Mouse (Mus musculus) MEL (cell line): ENCODE measurements around the gene Cybc1. TPM values are rescaled to one million over a fixed set of nuclear protein-coding genes. Genes with fewer than 3 reads are reported as not detected.

Experiments used
- DNase-seq: peaks from one replicate; pipeline ENCODE4 v3.0.0; 2011; ENCODE audit warnings: low read depth, low spot score
- H3K27ac ChIP-seq: 2 replicates; pipeline ENCODE4 v1.5.1; 2012; ENCODE audit warnings: low read depth, mild to moderate bottlenecking, control low read depth, low read length, moderate library complexity; ENCODE audit not compliant: control insufficient read depth
- H3K27me3 ChIP-seq, 2 experiments: fragments of 150-350 bp in 1 of 2; sonication (generic) in 1 of 2; 2 replicates each; pipeline ENCODE4 v1.6.1; 2012; ENCODE audit warnings: low read length in 2 of 2, mild to moderate bottlenecking in 2 of 2, improper control_type of control experiment in 1 of 2, moderate library complexity in 1 of 2; ENCODE audit not compliant: insufficient read depth in 2 of 2, control insufficient read depth in 1 of 2
- H3K36me3 ChIP-seq, 2 experiments: 2 replicates each; pipeline ENCODE4 v1.6.1; 2012 to 2014; ENCODE audit warnings: low read length in 2 of 2, improper control_type of control experiment in 1 of 2, inconsistent platforms in 1 of 2, mild to moderate bottlenecking in 1 of 2; ENCODE audit not compliant: insufficient read depth in 2 of 2, control insufficient read depth in 1 of 2
- H3K4me1 ChIP-seq, 2 experiments: fragments of 150-350 bp in 1 of 2; sonication (generic) in 1 of 2; 2 replicates each; pipeline ENCODE4 v1.6.1; 2012; ENCODE audit warnings: low read length in 2 of 2, improper control_type of control experiment in 1 of 2, mild to moderate bottlenecking in 1 of 2; ENCODE audit not compliant: insufficient read depth in 2 of 2, control insufficient read depth in 1 of 2
- H3K4me3 ChIP-seq, 2 experiments: fragments of 150-350 bp in 1 of 2; sonication (generic) in 1 of 2; 2 replicates each; pipeline ENCODE4 v1.5.1; 2012; ENCODE audit warnings: low read depth in 2 of 2, low read length in 2 of 2, mild to moderate bottlenecking in 2 of 2, moderate library complexity in 2 of 2, control low read depth in 1 of 2, improper control_type of control experiment in 1 of 2; ENCODE audit not compliant: control insufficient read depth in 1 of 2, insufficient read depth in 1 of 2
- H3K79me2 ChIP-seq: 2 replicates; pipeline ENCODE4 v1.6.1; 2012; ENCODE audit warnings: mild to moderate bottlenecking, low read length, moderate library complexity; ENCODE audit not compliant: control insufficient read depth, poor library complexity, insufficient read depth
- H3K9ac ChIP-seq: 2 replicates; pipeline ENCODE4 v1.6.1; 2012; ENCODE audit warnings: low read depth, mild to moderate bottlenecking, control low read depth, low read length, moderate library complexity; ENCODE audit not compliant: control insufficient read depth, poor library complexity, severe bottlenecking
- H3K9me3 ChIP-seq: fragments of 150-350 bp; sonication (generic); replicated peaks from 2 replicates; pipeline ENCODE4 v1.6.1; 2012; ENCODE audit warnings: mild to moderate bottlenecking, low read length, improper control_type of control experiment, moderate library complexity; ENCODE audit not compliant: insufficient read depth
- BHLHE40 ChIP-seq: IDR thresholded peaks from 2 replicates; pipeline ENCODE4 v1.6.1; 2012; ENCODE audit warnings: low read depth, mild to moderate bottlenecking, inconsistent platforms, low read length, improper control_type of control experiment, borderline replicate concordance
- CHD2 ChIP-seq: IDR thresholded peaks from 2 replicates; pipeline ENCODE4 v1.6.1; 2011; ENCODE audit warnings: low read length, improper control_type of control experiment
- CTCF ChIP-seq, 3 experiments: IDR thresholded peaks in 2 of 3; conservative IDR thresholded peaks in 1 of 3; 2 replicates each; pipeline ENCODE4 v1.5.1; 2011 to 2012; ENCODE audit warnings: low read length in 3 of 3, low read depth in 2 of 3, mild to moderate bottlenecking in 2 of 3, improper control_type of control experiment in 1 of 3, inconsistent platforms in 1 of 3, mixed read lengths in 1 of 3, moderate library complexity in 1 of 3; ENCODE audit not compliant: control insufficient read depth in 1 of 3, insufficient read depth in 1 of 3, poor library complexity in 1 of 3, severe bottlenecking in 1 of 3
- ELF1 ChIP-seq: IDR thresholded peaks from 2 replicates; pipeline ENCODE4 v1.6.1; 2014; ENCODE audit warnings: low read depth, mild to moderate bottlenecking, inconsistent platforms, low read length, improper control_type of control experiment, moderate library complexity
- EP300 ChIP-seq, 2 experiments: IDR thresholded peaks; 2 replicates each; pipeline ENCODE4 v1.6.1; 2011; ENCODE audit warnings: improper control_type of control experiment in 2 of 2, low read length in 2 of 2, low read depth in 1 of 2, mild to moderate bottlenecking in 1 of 2
- GATA1 ChIP-seq: IDR thresholded peaks from 2 replicates; pipeline ENCODE4 v1.6.1; 2011; ENCODE audit warnings: low read depth, low read length, improper control_type of control experiment
- HCFC1 ChIP-seq: IDR thresholded peaks from 2 replicates; pipeline ENCODE4 v1.6.1; 2012; ENCODE audit warnings: low read depth, mild to moderate bottlenecking, inconsistent platforms, low read length, improper control_type of control experiment, moderate library complexity
- KAT2A ChIP-seq: conservative IDR thresholded peaks from 2 replicates; pipeline ENCODE4 v1.6.1; 2012; ENCODE audit warnings: low read depth, low read length, improper control_type of control experiment, inconsistent platforms
- MAFK ChIP-seq: IDR thresholded peaks from 2 replicates; pipeline ENCODE4 v1.6.1; 2011; ENCODE audit warnings: low read depth, mild to moderate bottlenecking, low read length, improper control_type of control experiment, borderline replicate concordance
- MAX ChIP-seq: IDR thresholded peaks from 2 replicates; pipeline ENCODE4 v1.6.1; 2011; ENCODE audit warnings: low read length, improper control_type of control experiment
- MAZ ChIP-seq: IDR thresholded peaks from 2 replicates; pipeline ENCODE4 v1.6.1; 2012; ENCODE audit warnings: low read depth, mild to moderate bottlenecking, inconsistent platforms, low read length, improper control_type of control experiment
- MEF2A ChIP-seq: IDR thresholded peaks from 2 replicates; pipeline ENCODE4 v1.6.1; 2014; ENCODE audit warnings: low read depth, mild to moderate bottlenecking, inconsistent platforms, low read length, improper control_type of control experiment; ENCODE audit not compliant: poor library complexity, insufficient replicate concordance, severe bottlenecking; ENCODE audit errors: extremely low read depth
- MXI1 ChIP-seq: IDR thresholded peaks from 2 replicates; pipeline ENCODE4 v1.6.1; 2011; ENCODE audit warnings: mild to moderate bottlenecking, low read depth, low read length, improper control_type of control experiment
- MYC ChIP-seq: IDR thresholded peaks from 2 replicates; pipeline ENCODE4 v1.6.1; 2011; ENCODE audit warnings: low read depth, mild to moderate bottlenecking, low read length, improper control_type of control experiment, moderate library complexity
- NELFE ChIP-seq: IDR thresholded peaks from 2 replicates; pipeline ENCODE4 v1.6.1; 2011; ENCODE audit warnings: low read depth, low read length, improper control_type of control experiment
- NRF1 ChIP-seq: IDR thresholded peaks from 2 replicates; pipeline ENCODE4 v1.6.1; 2014; ENCODE audit warnings: low read depth, mild to moderate bottlenecking, inconsistent platforms, low read length, improper control_type of control experiment, moderate library complexity; ENCODE audit not compliant: poor library complexity, insufficient read depth, severe bottlenecking
- POLR2A ChIP-seq, 2 experiments: IDR thresholded peaks; 2 replicates each; pipeline ENCODE4 v1.6.1; 2011 to 2012; ENCODE audit warnings: low read length in 2 of 2, mild to moderate bottlenecking in 2 of 2, control low read depth in 1 of 2, improper control_type of control experiment in 1 of 2, low read depth in 1 of 2, moderate library complexity in 1 of 2; ENCODE audit not compliant: control insufficient read depth in 1 of 2, insufficient read depth in 1 of 2, poor library complexity in 1 of 2
- POLR2AphosphoS2 ChIP-seq: IDR thresholded peaks from 2 replicates; pipeline ENCODE4 v1.6.1; 2011; ENCODE audit warnings: low read length, improper control_type of control experiment
- POLR2AphosphoS5 ChIP-seq: IDR thresholded peaks from 2 replicates; pipeline ENCODE4 v1.6.1; 2012; ENCODE audit warnings: low read depth, borderline replicate concordance, mild to moderate bottlenecking, inconsistent platforms, low read length, moderate library complexity, mixed read lengths
- RCOR1 ChIP-seq: IDR thresholded peaks from 2 replicates; pipeline ENCODE4 v1.6.1; 2012; ENCODE audit warnings: low read depth, mild to moderate bottlenecking, inconsistent platforms, low read length, improper control_type of control experiment
- SIN3A ChIP-seq: IDR thresholded peaks from 2 replicates; pipeline ENCODE4 v1.6.1; 2012; ENCODE audit warnings: low read length, improper control_type of control experiment, inconsistent platforms
- SMC3 ChIP-seq: IDR thresholded peaks from 2 replicates; pipeline ENCODE4 v1.6.1; 2011; ENCODE audit warnings: low read depth, low read length, improper control_type of control experiment
- TAL1 ChIP-seq: IDR thresholded peaks from 2 replicates; pipeline ENCODE4 v1.6.1; 2012; ENCODE audit warnings: mild to moderate bottlenecking, inconsistent platforms, low read length, moderate library complexity, mixed read lengths
- TBP ChIP-seq: IDR thresholded peaks from 2 replicates; pipeline ENCODE4 v1.8.0; 2011; ENCODE audit warnings: low read depth, low read length, improper control_type of control experiment
- TCF12 ChIP-seq: IDR thresholded peaks from 2 replicates; pipeline ENCODE4 v1.6.1; 2014; ENCODE audit warnings: low read depth, mild to moderate bottlenecking, inconsistent platforms, low read length, improper control_type of control experiment, moderate library complexity
- USF1 ChIP-seq: IDR thresholded peaks from 2 replicates; pipeline ENCODE4 v1.6.1; 2014; ENCODE audit warnings: low read depth, mild to moderate bottlenecking, inconsistent platforms, low read length, improper control_type of control experiment, moderate library complexity
- ZC3H11A ChIP-seq: IDR thresholded peaks from 2 replicates; pipeline ENCODE4 v1.6.1; 2012; ENCODE audit warnings: low read depth, mild to moderate bottlenecking, inconsistent platforms, low read length, improper control_type of control experiment
- ZKSCAN1 ChIP-seq: IDR thresholded peaks from 2 replicates; pipeline ENCODE4 v1.6.1; 2012; ENCODE audit warnings: low read depth, mild to moderate bottlenecking, inconsistent platforms, low read length, improper control_type of control experiment, moderate library complexity
- ZMIZ1 ChIP-seq: IDR thresholded peaks from 2 replicates; pipeline ENCODE4 v1.6.1; 2012; ENCODE audit warnings: low read depth, mild to moderate bottlenecking, inconsistent platforms, low read length, improper control_type of control experiment, moderate library complexity
- polyA plus RNA-seq, 2 experiments: library from polyadenylated mRNA; stranded (reverse) in 1 of 2; unstranded in 1 of 2; fragments of >175 nt in 1 of 2; fragments of >200 nt in 1 of 2; gene quantifications; 2 replicates each; pipeline versions ENCODE4 v1.2.1 to v1.2.4; 2012; ENCODE audit warnings: low replicate concordance in 2 of 2, low read depth in 1 of 2; ENCODE audit not compliant: insufficient read length in 2 of 2, insufficient read depth in 1 of 2, missing spikeins in 1 of 2
- total RNA-seq: library from RNA; depleted of rRNA; stranded (reverse); fragments of 300-350 nt; gene quantifications from 2 replicates; pipeline ENCODE4 v1.2.3, GENCODE M21; 2012

Cybc1 gene
- total and polyA plus RNA-seq, 3 experiments, result 43.6 to 46.1 TPM; not detected in 1

DNA sequence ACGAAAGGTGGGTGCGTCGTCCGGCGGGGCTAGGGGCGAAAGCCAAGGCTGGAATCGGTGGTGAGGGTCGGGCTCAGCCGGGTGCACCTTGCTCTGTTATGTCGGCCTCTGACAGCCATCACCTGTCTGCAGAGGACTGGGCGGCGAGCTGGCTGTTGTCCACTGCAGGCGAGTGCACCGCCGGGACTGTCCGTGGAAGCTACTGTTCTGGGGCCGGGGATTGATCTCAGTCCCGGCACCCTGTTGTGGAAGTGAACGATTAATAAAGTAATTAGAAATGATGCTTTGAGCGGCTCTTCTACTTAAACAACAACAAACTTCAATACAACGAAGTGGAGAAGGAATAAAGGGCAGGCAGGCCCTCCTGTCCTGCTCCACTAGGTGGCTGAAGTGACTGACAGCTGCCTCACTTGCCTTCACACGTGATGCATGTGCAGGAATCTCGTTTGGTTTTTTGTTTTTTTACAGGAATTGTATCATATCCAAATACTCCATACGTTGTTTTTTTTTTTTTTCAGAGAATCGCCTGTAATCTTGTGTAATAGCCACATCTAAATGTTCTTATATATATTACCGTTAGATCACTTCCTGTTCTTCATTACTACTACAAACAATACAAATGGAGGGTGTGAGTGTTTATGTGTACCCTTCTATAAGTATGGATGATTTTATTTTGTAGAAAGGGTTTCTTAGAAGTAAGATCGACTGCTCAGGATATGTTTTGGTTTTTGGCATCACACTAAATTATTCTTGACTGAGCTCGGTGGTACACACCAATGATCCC lies 8.4 kb upstream of the Cybc1 start (continued):
- TF ChIP-seq POLR2AphosphoS5 (0 out of 2 replicates have a peak, but pooled peaks have one; percentile 92), TBP (no peak), EP300 (IDR thresholded peaks at IDR 0.05; ENCODE audit: low read depth in 1 of 2, low read length in 2 of 2) (peak; percentile 11 to 54; a peak in 2 of 4 replicates), CHD2 (no peak), ZMIZ1 (0 out of 2 replicates have a peak, but pooled peaks have one; percentile 29), NELFE (no peak; the same call in 1 of the 2 replicates), SIN3A (peak; percentile 81)
- TF ChIP-seq, all 39 proteins: peak for 17

- H3K27ac ChIP-seq, result peak within 1 kb of the TSS; percentile 97
- peaks cover 4 to 60% of the 10 kb centered on the region in 2 experiments for H3K36me3 ChIP-seq
- DNase-seq, result peak; percentile 100
- H3K27me3 ChIP-seq, result no peaks in the 10 kb centered on the region
- peaks cover 27 to 37% of the 10 kb centered on the region in 2 experiments for H3K4me1 ChIP-seq
- peak within 1 kb of the TSS; percentile 87 to 94 for H3K4me3 ChIP-seq
- H3K9ac ChIP-seq, result peak within 1 kb of the TSS; percentile 80
- no peaks in the 10 kb centered on the region for H3K9me3 ChIP-seq
- TF ChIP-seq HCFC1 (peak; percentile 78), MEF2A (0 out of 2 replicates have a peak, but pooled peaks have one; percentile 5), KAT2A (peak; percentile 32; the same call in 1 of the 2 replicates), ELF1 (no peak; the same call in 1 of the 2 replicates), USF1 (peak; percentile 49), GATA1 (no peak), NELFE (peak; percentile 65), TBP (peak; percentile 92), POLR2AphosphoS2 (peak; percentile 27; the same call in 1 of the 2 replicates), SIN3A (peak; percentile 78), EP300 (IDR thresholded peaks at IDR 0.05; ENCODE audit: low read depth in 1 of 2, low read length in 2 of 2) (no peak), MAFK (peak; percentile 66), TAL1 (no peak), ZKSCAN1 (peak; percentile 41; the same call in 1 of the 2 replicates), CHD2 (peak; percentile 75), POLR2A (IDR thresholded peaks at IDR 0.05; ENCODE audit: control insufficient read depth in 1 of 2, insufficient read depth in 1 of 2, low read depth in 1 of 2, low read length in 2 of 2, poor library complexity in 1 of 2) (peak in 1 of 2 experiments; percentile 78; a peak in 2 of 4 replicates), TCF12 (peak; percentile 71), MXI1 (peak; percentile 83), MAX (no peak; the same call in 1 of the 2 replicates), RCOR1 (no peak), CTCF (IDR thresholded peaks at IDR 0.05 in 2 of 3, conservative IDR thresholded peaks at IDR 0.05 in 1 of 3; ENCODE audit: control insufficient read depth in 1 of 3, insufficient read depth in 1 of 3, low read depth in 2 of 3, low read length in 3 of 3, poor library complexity in 1 of 3, severe bottlenecking in 1 of 3) (peak in 2 of 3 experiments; percentile 67 to 74; a peak in 5 of 6 replicates), POLR2AphosphoS5 (no peak; the same call in 1 of the 2 replicates), ZC3H11A (no peak), MYC (peak; percentile 87), BHLHE40 (0 out of 2 replicates have a peak, but pooled peaks have one; percentile 33), ZMIZ1 (peak; percentile 97), MAZ (peak; percentile 38), NRF1 (peak; percentile 95), SMC3 (peak; percentile 27)
- TF ChIP-seq, all 39 proteins: peak for 21
- peaks cover 10% of the 10 kb centered on the region for H3K79me2 ChIP-seq
Measured at GRCm38 (mm10) chr11:121236564-121237344, 7.6 kb upstream of the Cybc1 start, which contains the start of gene Narf. Narf (plus strand) TSS chr11:121237253.
